Mouse (Mus musculus): ENCODE measurements at regions not wholly inside any gene's neighbourhood (a gene's known extent, or its start where the extent isn't known, plus 50 kb on each side); places are given as distances from the start of the nearest gene placed in this dataset.

DNA sequence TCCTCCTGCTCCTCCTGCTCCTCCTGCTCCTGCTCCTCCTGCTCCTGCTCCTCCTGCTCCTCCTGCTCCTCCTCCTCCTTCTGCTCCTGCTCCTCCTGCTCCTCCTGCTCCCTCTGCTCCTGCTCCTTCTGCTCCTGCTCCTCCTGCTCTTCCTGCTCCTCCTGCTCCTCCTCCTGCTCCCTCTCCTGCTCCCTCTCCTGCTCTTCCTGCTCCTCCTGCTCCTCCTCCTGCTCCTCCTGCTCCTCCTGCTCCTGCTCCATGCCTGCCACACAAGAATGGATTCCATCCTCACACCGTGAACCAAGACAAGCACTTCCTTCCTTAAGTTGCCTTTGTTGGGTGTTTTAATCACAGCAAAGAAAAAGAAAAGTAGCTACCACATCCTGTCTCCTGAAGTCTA is 144.4 kb upstream of the A230072I06Rik start:
- DNase-seq (ENCODE audit: extremely low read depth, insufficient read length, low spot score): no peak

- no peak for DNase-seq (ENCODE audit: extremely low read depth, insufficient read length, low spot score)
Observed at GRCm38 (mm10) chr8:12135392-12136177, 143.0 kb upstream of the A230072I06Rik start.

DNA sequence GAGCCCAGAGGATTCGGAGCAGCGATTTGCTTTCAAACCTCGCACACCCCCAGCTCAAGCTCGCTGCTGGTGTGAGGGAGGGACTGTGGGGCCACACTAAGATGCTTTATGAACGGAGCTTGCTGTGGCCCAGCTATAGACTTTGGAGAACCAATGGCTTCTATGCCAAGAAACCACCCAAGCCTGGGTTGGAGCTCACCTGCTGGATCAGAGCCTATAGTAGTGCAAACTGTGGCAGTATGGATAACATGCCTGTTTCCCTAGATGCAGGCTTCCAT is 142.5 kb upstream of the A230072I06Rik start:
- DNase-seq (ENCODE audit: extremely low read depth, insufficient read length, low spot score): no peak

DNA sequence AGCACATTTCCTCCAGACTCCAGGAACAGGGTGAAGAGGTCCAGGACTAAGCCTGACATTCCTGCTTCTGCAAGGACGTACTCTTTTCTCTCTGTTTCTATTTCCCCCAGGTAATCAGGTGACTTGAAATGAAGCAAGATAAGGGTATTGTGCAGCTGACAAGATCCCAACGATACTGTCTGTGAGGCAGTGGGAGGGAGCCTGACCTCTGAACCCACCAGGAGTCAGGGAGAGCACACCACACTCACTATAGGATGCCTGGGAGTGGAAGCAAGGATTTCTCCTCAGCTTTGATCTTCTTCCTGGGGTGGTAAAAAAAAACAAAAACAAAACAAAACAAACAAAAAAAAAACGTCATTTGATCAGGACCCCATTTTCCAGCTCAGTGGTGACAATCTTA is 141.1 kb upstream of the A230072I06Rik start:
- DNase-seq (ENCODE audit: extremely low read depth, insufficient read length, low spot score): no peak

DNA sequence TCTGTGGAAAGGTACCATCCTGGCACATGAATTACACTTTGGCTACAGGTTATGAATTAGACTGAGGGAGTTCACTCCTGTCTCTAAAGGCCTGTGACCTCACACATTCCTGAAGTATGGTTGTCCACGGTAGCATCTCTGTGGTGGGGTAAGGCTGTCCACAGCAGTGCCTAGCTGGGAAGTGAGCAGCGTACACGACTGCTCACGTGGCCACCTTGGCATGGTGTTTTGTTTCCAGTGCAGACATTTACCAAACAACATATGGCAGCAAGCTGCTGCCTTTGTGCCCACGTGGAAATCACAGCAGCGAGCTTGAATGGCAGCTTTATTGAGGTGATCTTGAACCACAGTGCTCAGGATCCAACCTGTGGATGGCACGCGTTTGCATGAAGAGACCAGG is 140.7 kb upstream of the A230072I06Rik start:
- DNase-seq (ENCODE audit: extremely low read depth, insufficient read length, low spot score): no peak

DNA sequence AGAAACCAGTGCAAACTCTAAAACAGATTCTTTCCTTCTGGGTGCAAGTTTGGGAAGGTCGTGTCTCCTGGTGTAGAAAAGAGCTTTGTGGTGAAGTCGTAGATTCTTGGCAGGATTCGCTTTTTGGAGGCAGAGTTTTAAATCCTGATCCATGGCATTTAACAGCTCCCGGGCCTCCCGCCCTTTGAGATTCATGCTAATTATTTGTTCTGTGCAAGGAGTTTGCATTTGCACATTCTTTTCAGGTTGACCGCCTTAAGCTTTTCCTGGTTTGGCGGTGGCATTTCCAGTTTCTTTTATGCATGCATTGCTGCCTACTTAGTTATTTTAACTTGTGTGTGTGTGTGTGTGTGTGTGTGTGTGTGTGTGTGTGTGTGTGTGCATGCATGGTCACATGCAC is 126.9 kb upstream of the A230072I06Rik start:
- no peak for DNase-seq (ENCODE audit: extremely low read depth, insufficient read length, low spot score)

DNA sequence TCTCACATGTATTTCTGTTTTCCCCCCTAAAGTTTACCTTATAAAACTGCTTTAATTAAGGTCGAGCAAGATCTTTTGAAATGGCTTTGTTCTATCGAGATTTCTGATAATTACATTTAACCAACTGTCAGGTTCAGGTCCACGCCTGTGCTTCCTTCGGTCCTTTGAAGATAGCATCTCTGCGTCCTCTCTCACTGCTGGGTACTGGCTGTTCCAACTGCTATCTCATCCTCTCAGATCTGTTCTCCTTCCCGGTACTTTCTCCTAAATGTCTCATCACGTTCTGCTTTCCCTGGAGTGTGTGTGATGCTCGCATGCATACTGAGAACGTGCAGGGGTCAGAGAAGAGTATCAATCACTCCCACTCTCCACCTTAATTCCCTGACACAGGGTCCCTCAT is 125.8 kb upstream of the A230072I06Rik start:
- no peak for DNase-seq (ENCODE audit: extremely low read depth, insufficient read length, low spot score)

- no peak for DNase-seq (ENCODE audit: extremely low read depth, insufficient read length, low spot score)
Observed at GRCm38 (mm10) chr8:12156893-12157292, 121.7 kb upstream of the A230072I06Rik start.

DNA sequence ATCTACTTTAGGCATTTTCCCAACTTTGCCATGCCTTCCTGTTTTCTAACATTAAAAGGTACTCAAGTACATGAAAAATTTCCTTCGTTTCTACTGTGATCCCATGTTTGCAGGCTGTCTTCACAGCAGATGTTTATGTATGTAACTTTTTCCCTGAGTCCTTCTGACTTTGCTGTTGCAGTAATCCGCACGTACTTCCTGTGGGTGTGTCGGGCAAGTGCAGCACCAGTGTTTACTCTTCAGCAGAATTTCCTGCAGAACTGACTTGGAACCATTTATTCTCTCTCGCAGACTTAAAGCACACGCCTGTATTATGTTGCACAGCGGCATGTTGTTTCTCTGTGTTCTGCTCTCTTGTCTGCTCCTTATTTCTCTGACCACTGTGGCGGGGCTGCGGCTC is 120.4 kb upstream of the A230072I06Rik start:
- no peak for DNase-seq (ENCODE audit: extremely low read depth, insufficient read length, low spot score)

DNA sequence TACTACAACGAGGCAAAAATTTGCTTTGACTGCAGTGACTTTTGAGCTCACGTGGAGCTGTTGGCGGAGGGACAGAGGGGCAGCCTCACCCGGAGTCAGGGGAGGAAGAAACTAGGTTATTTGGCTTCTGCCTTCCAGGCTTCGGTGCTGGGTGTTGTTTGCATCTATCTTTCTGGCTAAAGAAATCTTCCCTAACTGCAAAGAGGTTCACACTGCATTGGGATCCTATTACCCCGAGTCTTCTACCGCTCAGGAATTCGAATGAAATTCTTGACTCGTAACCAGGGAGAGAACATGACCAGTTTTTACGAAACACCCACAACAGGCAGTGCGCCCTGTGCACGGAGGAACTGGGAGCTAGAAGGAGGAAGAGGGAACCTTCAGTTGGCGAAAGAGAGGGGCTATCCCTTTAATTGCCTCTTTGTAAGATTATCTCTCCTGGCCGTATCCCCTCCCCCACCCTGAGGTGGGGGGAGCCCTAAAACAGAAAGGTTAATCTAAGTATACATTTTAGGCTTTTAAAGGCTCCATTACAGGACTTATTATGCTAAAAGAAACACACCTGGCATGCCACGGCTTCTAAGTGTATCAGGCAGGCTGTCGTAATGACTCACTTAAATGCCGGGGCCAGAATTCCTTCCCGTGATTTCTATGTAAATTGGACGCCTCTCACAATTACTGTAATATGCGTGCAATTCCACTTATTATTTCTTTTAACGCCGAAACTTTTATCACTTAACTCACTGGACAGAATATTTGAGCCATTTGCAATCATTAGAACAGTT is 115.5 kb upstream of the A230072I06Rik start:
- no peak for DNase-seq (ENCODE audit: extremely low read depth, insufficient read length, low spot score)

GRCm38 (mm10) chr8:12165487-12166152 is 113.0 kb upstream of the A230072I06Rik start:
- DNase-seq (ENCODE audit: extremely low read depth, insufficient read length, low spot score): no peak

GRCm38 (mm10) chr8:12171788-12172187 is 106.8 kb upstream of the A230072I06Rik start:
- no peak for DNase-seq (ENCODE audit: extremely low read depth, insufficient read length, low spot score)

- no peak for DNase-seq (ENCODE audit: extremely low read depth, insufficient read length, low spot score)
Observed at GRCm38 (mm10) chr8:12175496-12175895, 103.1 kb upstream of the A230072I06Rik start.

DNA sequence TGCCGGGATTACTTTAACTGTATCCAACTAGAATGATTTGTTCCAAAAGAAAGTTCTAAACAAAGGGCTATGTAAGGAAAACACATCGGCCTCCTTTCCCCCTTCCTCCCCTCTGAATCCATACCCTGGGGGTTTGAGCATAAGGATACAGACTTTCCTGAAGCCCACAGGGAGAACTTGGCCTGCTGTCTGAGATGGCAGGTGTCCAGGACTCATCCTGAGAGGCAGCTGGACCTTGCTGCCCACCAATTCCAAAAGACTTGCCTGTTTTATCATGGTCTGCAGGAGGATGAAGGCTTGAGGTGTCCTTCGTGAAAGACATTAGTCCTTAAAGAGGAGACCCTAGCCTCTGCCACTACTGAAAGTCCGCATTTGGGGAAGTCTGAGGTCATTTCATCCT is 94.0 kb upstream of the A230072I06Rik start:
- DNase-seq (ENCODE audit: extremely low read depth, insufficient read length, low spot score): no peak

- DNase-seq (ENCODE audit: extremely low read depth, insufficient read length, low spot score): no peak
Observed at GRCm38 (mm10) chr8:12187366-12187765, 91.3 kb upstream of the A230072I06Rik start.

DNA sequence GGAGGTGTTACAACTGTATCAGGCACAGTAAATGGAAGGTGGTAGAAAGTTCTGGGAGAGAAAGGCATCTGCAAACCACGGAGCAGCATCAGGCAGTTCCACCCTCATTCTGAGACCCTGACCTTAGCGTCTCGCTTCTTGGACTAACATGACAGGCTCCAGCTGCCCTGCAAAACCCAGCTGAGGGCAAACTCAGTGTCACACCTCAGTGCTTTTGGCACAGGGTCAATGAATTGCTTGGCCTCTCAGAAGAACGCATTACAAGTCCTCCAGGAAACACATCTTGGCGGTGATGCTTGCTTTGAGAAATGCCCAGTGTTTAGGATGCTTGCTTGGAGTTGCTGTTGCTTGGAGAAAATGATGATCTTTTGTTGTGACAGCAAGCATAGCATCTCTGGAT is 90.2 kb upstream of the A230072I06Rik start:
- no peak for DNase-seq (ENCODE audit: extremely low read depth, insufficient read length, low spot score)

DNA sequence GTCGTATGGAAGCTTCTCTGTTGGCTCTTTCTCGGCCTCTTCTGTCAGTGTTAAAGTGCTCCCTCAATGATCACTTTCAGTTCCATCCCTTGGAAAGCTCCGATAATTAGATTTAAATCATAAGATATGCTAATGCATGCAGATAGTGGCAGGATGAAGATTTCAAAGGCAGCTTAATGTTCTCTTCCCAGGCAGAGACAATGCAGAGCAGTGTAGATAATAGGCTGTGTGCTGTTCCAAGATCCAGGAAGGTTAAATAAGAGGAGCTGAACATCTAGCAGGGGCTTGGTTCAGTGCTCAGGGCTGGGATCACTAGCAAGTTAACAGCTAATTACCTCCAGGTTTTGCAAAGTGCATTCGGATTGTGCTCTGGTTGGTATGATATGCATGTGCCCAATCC is 89.7 kb upstream of the A230072I06Rik start:
- no peak for DNase-seq (ENCODE audit: extremely low read depth, insufficient read length, low spot score)

GRCm38 (mm10) chr8:12192006-12192405 is 86.6 kb upstream of the A230072I06Rik start:
- DNase-seq (ENCODE audit: extremely low read depth, insufficient read length, low spot score): no peak

GRCm38 (mm10) chr8:12205909-12206308 is 72.7 kb upstream of the A230072I06Rik start:
- no peak for DNase-seq (ENCODE audit: extremely low read depth, insufficient read length, low spot score)

- DNase-seq (ENCODE audit: extremely low read depth, insufficient read length, low spot score): no peak
Observed at GRCm38 (mm10) chr8:12207412-12207811, 71.2 kb upstream of the A230072I06Rik start.

DNA sequence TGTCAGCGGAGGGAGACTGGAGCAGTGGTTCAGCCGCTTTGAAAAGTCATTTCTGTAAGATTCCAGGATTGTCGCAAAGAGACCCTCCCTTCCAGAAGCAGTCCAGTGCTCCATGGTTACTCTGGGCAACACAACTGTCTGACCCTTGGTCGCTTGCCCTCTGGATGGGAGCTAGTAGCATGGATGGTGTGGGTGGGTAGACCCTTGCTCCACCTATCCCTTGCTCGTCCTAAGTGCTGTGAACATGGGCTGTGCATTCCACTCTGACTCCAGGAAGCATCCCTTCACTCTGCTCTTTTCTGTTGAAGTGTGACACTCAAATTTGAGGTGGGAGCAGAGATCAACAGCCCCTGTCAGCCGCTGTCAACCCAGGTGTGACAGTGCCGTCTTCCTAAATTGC is 64.8 kb upstream of the A230072I06Rik start:
- DNase-seq (ENCODE audit: extremely low read depth, insufficient read length, low spot score): no peak

All from 3134 (cell line).